Mouse (Mus musculus): ENCODE results near the gene Arhgap28. TPM values are rescaled to one million over a fixed set of nuclear protein-coding genes. Genes with fewer than 3 reads are reported as not detected.

Arhgap28 gene
- total RNA-seq (2014; fragmentation: Nextera tagmentation) (not detected in 2 replicates), total RNA-seq (2017) (0.11 TPM in 1 of 2 replicates, not detected in the other), polyA plus RNA-seq (2012) (not detected in 2 replicates)

DNA sequence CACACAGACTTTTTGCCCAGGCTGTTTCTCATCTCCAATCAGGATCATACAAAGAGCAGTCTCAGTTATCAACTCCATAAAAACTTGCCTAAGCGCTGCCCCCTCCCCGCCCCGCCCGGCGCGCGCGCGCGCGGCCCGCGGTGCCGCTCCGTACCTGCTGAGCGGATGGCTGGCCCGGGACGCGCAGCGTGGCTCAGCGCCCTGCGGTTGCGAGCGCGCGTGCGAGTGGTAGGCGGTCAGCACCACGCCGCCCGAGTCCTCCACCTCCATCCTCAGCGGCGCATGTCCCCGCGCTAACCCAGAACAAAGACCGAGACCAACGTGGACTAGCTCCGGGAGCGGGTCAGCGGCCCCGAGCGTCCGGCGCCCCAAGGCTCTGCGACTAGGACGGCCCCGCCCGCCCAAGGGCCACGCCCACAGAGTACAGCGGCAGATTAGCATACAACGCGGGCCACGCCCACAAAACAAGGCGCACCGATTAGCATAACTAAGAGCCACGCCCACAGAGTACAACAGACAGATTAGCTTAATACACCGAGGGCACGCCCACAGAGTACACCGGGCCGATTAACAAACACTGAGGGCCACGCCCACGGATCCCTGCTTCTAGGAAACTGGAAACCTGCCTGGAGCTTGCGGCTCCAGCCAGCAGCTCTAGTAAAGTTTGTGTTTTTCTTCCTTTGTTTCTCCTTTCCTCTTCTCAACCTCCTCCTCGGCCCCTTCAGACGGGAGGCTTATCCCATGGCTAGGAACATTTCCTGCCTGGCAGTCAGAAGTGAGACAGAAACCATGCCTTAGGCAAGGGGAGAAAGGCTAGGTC lies at the start of gene Arhgap28:
Arhgap28 (minus strand) TSS at position 380 of the 820 bp plus-strand sequence.
- no peak for TF ChIP-seq CTCF (IDR thresholded peaks at IDR 0.05; ENCODE audit: low read depth, low read length)
- no peak for TF ChIP-seq POLR2AphosphoS5 (IDR thresholded peaks at IDR 0.05; ENCODE audit: insufficient replicate concordance, low read depth, low read length)
- TF ChIP-seq GATA2 (IDR thresholded peaks at IDR 0.05; ENCODE audit: borderline replicate concordance, low read depth, low read length): no peak
- no peak for TF ChIP-seq GATA1 (IDR thresholded peaks at IDR 0.05; ENCODE audit: borderline replicate concordance, low read length)
- no peak for TF ChIP-seq TAL1 (conservative IDR thresholded peaks at IDR 0.05; ENCODE audit: low read depth, low read length)
- Histone ChIP-seq H3K36me3 (replicated peaks) (no peaks in the 10 kb centered on the region), H3K4me1 (ENCODE audit: insufficient read depth, low read depth, low read length) (no peaks in the 10 kb centered on the region), H3K9me3 (replicated peaks) (peaks cover 53% of the 10 kb centered on the region), H3K27me3 (ENCODE audit: insufficient read depth, low read length) (no peaks in the 10 kb centered on the region), H3K4me3 (ENCODE audit: low read depth, low read length) (peak within 1 kb of the TSS; percentile 7; the same call in 1 of the 2 replicates)
- DNase-seq (ENCODE audit: low spot score) (no peak), ATAC-seq (ENCODE audit: extremely low read depth, insufficient number of reproducible peaks, low FRiP score, poor library complexity, severe bottlenecking) (no peak)

GRCm38 (mm10) chr17:68046341-68046675 lies 42.4 kb upstream of the Arhgap28 start:
- TF ChIP-seq TAL1 (conservative IDR thresholded peaks at IDR 0.05; ENCODE audit: low read depth, low read length) (no peak), GATA2 (IDR thresholded peaks at IDR 0.05; ENCODE audit: borderline replicate concordance, low read depth, low read length) (no peak)
- ATAC-seq (ENCODE audit: extremely low read depth, insufficient number of reproducible peaks, low FRiP score, poor library complexity, severe bottlenecking): no peak
- no peaks in the 10 kb centered on the region for H3K27me3 ChIP-seq (ENCODE audit: insufficient read depth, low read length)

DNA sequence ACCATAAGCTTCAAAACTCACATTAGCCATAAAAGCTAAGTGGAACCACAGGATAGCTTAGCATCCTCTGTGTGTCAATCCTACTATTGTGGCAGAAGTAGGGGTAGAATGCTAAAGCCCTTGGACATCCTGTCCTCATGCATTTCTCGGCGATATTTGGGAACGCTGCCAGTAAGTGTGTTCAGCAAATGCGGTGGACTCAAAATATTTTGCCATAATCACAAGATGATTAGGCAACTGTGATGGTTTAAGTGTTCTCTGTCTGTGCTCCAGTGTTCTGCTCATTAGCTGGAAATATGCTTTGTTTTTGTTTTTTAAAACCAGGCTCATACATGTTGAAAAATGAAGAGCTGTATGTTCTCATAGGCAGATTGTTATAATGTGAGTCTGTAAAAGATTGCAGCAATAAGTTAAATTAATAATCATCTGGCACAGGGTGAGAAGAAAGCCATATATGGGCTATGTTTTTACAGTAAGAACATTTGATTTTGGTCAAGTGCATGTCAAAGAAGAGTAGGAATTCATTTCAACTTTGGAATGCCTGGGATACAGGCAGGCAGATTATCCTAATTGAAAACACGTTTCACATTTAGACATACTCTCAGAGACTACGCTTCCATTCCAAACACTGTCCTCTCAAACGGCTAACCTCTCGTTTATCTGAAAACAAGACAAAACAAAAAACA lies 41.9 kb upstream of the Arhgap28 start:
- DNase-seq (ENCODE audit: low spot score) (no peak), ATAC-seq (ENCODE audit: extremely low read depth, insufficient number of reproducible peaks, low FRiP score, poor library complexity, severe bottlenecking) (no peak)
- Histone ChIP-seq H3K9me3 (replicated peaks) (peaks cover 43% of the 10 kb centered on the region), H3K36me3 (replicated peaks) (no peaks in the 10 kb centered on the region), H3K27me3 (ENCODE audit: insufficient read depth, low read length) (no peaks in the 10 kb centered on the region), H3K4me3 (ENCODE audit: low read depth, low read length) (no peak overlapping the region), H3K4me1 (ENCODE audit: insufficient read depth, low read depth, low read length) (no peaks in the 10 kb centered on the region)
- TF ChIP-seq POLR2AphosphoS5 (IDR thresholded peaks at IDR 0.05; ENCODE audit: insufficient replicate concordance, low read depth, low read length): no peak
- TF ChIP-seq CTCF (IDR thresholded peaks at IDR 0.05; ENCODE audit: low read depth, low read length): no peak
- no peak for TF ChIP-seq GATA1 (IDR thresholded peaks at IDR 0.05; ENCODE audit: borderline replicate concordance, low read length)
- no peak for TF ChIP-seq GATA2 (IDR thresholded peaks at IDR 0.05; ENCODE audit: borderline replicate concordance, low read depth, low read length)
- TF ChIP-seq TAL1 (conservative IDR thresholded peaks at IDR 0.05; ENCODE audit: low read depth, low read length): no peak

More at GRCm38 (mm10) chr17:68046341-68046675, 42.4 kb upstream of the Arhgap28 start:
- no peaks in the 10 kb centered on the region for H3K36me3 ChIP-seq (replicated peaks)
- DNase-seq (ENCODE audit: low spot score): no peak
- H3K4me1 ChIP-seq (ENCODE audit: insufficient read depth, low read depth, low read length): no peaks in the 10 kb centered on the region
- H3K4me3 ChIP-seq (ENCODE audit: low read depth, low read length): no peak overlapping the region
- peaks cover 43% of the 10 kb centered on the region for H3K9me3 ChIP-seq (replicated peaks)

- Histone ChIP-seq H3K36me3 (replicated peaks) (no peaks in the 10 kb centered on the region), H3K27me3 (ENCODE audit: insufficient read depth, low read length) (no peaks in the 10 kb centered on the region), H3K4me1 (ENCODE audit: insufficient read depth, low read depth, low read length) (no peaks in the 10 kb centered on the region), H3K9me3 (replicated peaks) (peaks cover 34% of the 10 kb centered on the region), H3K4me3 (ENCODE audit: low read depth, low read length) (no peak overlapping the region)
- no peak for ATAC-seq (ENCODE audit: extremely low read depth, insufficient number of reproducible peaks, low FRiP score, poor library complexity, severe bottlenecking)
- DNase-seq (ENCODE audit: low spot score): no peak
- TF ChIP-seq TAL1 (conservative IDR thresholded peaks at IDR 0.05; ENCODE audit: low read depth, low read length) (no peak), POLR2AphosphoS5 (IDR thresholded peaks at IDR 0.05; ENCODE audit: insufficient replicate concordance, low read depth, low read length) (no peak), CTCF (IDR thresholded peaks at IDR 0.05; ENCODE audit: low read depth, low read length) (no peak), GATA1 (IDR thresholded peaks at IDR 0.05; ENCODE audit: borderline replicate concordance, low read length) (no peak), GATA2 (IDR thresholded peaks at IDR 0.05; ENCODE audit: borderline replicate concordance, low read depth, low read length) (no peak)
Observed at GRCm38 (mm10) chr17:68042377-68042776, 38.5 kb upstream of the Arhgap28 start.

- H3K9me3 ChIP-seq (replicated peaks): peaks cover 30% of the 10 kb centered on the region
- H3K27me3 ChIP-seq (ENCODE audit: insufficient read depth, low read length): no peaks in the 10 kb centered on the region
- no peaks in the 10 kb centered on the region for H3K36me3 ChIP-seq (replicated peaks)
- ATAC-seq (ENCODE audit: extremely low read depth, insufficient number of reproducible peaks, low FRiP score, poor library complexity, severe bottlenecking) (no peak), DNase-seq (ENCODE audit: low spot score) (no peak)
- no peaks in the 10 kb centered on the region for H3K4me1 ChIP-seq (ENCODE audit: insufficient read depth, low read depth, low read length)
- TF ChIP-seq GATA1 (IDR thresholded peaks at IDR 0.05; ENCODE audit: borderline replicate concordance, low read length): no peak
- no peak for TF ChIP-seq GATA2 (IDR thresholded peaks at IDR 0.05; ENCODE audit: borderline replicate concordance, low read depth, low read length)
- TF ChIP-seq TAL1 (conservative IDR thresholded peaks at IDR 0.05; ENCODE audit: low read depth, low read length): no peak
- no peak for TF ChIP-seq CTCF (IDR thresholded peaks at IDR 0.05; ENCODE audit: low read depth, low read length)
- no peak for TF ChIP-seq POLR2AphosphoS5 (IDR thresholded peaks at IDR 0.05; ENCODE audit: insufficient replicate concordance, low read depth, low read length)
- no peak overlapping the region for H3K4me3 ChIP-seq (ENCODE audit: low read depth, low read length)
Observed at GRCm38 (mm10) chr17:68037011-68037410, 33.1 kb upstream of the Arhgap28 start.

DNA sequence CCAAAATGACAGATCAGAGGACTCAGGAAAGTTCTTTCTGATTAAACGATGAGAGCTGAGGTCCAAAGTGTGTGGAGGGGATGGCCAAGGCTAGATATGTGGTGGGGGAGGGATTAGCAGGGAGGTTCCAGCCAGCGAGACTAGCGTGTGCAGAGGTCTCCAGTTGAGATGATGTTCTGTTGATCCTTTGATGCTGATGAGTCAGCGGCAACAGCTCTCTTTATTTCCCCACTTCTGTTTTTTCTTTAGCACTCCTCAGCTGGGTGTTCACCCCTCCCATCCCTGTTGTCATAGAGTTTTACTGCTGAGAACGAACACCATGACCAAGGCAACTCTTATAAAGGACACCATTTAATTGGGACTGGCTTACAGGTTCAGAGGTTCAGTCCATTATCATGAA lies 25.6 kb upstream of the Arhgap28 start:
- peaks cover 46% of the 10 kb centered on the region for H3K9me3 ChIP-seq (replicated peaks)
- H3K27me3 ChIP-seq (ENCODE audit: insufficient read depth, low read length): no peaks in the 10 kb centered on the region
- DNase-seq (ENCODE audit: low spot score): no peak
- TF ChIP-seq GATA1 (IDR thresholded peaks at IDR 0.05; ENCODE audit: borderline replicate concordance, low read length): no peak
- no peak for TF ChIP-seq CTCF (IDR thresholded peaks at IDR 0.05; ENCODE audit: low read depth, low read length)
- no peak overlapping the region for H3K4me3 ChIP-seq (ENCODE audit: low read depth, low read length)
- H3K4me1 ChIP-seq (ENCODE audit: insufficient read depth, low read depth, low read length): no peaks in the 10 kb centered on the region
- H3K36me3 ChIP-seq (replicated peaks): no peaks in the 10 kb centered on the region
- ATAC-seq (ENCODE audit: extremely low read depth, insufficient number of reproducible peaks, low FRiP score, poor library complexity, severe bottlenecking): no peak

Data from G1E (cell line).